Mouse (Mus musculus): ENCODE measurements around the gene Rpl27a.

Gene Rpl27a

GRCm38 (mm10) chr7:109525740-109526663 is 7.1 kb downstream of the Rpl27a start:
- DNase-seq, result no peak

GRCm38 (mm10) chr7:109527536-109527935 is 8.6 kb downstream of the Rpl27a start:
- no peak for DNase-seq

GRCm38 (mm10) chr7:109528356-109528755 is 9.4 kb downstream of the Rpl27a start:
- peak; percentile 70 for DNase-seq

- DNase-seq, result no peak
Observed at GRCm38 (mm10) chr7:109529741-109530140, 10.8 kb downstream of the Rpl27a start.

GRCm38 (mm10) chr7:109531501-109531900 is 12.6 kb downstream of the Rpl27a start:
- DNase-seq, result no peak

GRCm38 (mm10) chr7:109532691-109533090 is 13.7 kb downstream of the Rpl27a start:
- DNase-seq, result no peak

GRCm38 (mm10) chr7:109533129-109533528 is 14.2 kb downstream of the Rpl27a start:
- DNase-seq, result no peak

- DNase-seq, result no peak
Observed at GRCm38 (mm10) chr7:109533888-109534287, 14.9 kb downstream of the Rpl27a start.

GRCm38 (mm10) chr7:109534921-109535320 is 16.0 kb downstream of the Rpl27a start:
- no peak for DNase-seq

GRCm38 (mm10) chr7:109536451-109536946 is 17.6 kb downstream of the Rpl27a start:
- DNase-seq, result no peak

GRCm38 (mm10) chr7:109540902-109541301 is 22.0 kb downstream of the Rpl27a start:
- no peak for DNase-seq

GRCm38 (mm10) chr7:109541609-109542363 is 22.8 kb downstream of the Rpl27a start:
- no peak for DNase-seq

GRCm38 (mm10) chr7:109542364-109542628 is 23.3 kb downstream of the Rpl27a start:
- DNase-seq, result no peak

GRCm38 (mm10) chr7:109544792-109545191 is 25.8 kb downstream of the Rpl27a start:
- DNase-seq, result no peak

- DNase-seq, result no peak
Observed at GRCm38 (mm10) chr7:109545255-109545993, 26.5 kb downstream of the Rpl27a start.

GRCm38 (mm10) chr7:109546186-109546585 is 27.2 kb downstream of the Rpl27a start:
- DNase-seq, result no peak

GRCm38 (mm10) chr7:109546726-109547125 is 27.8 kb downstream of the Rpl27a start:
- no peak for DNase-seq

- DNase-seq, result no peak
Observed at GRCm38 (mm10) chr7:109559536-109559935, 40.6 kb downstream of the Rpl27a start.

- DNase-seq, result no peak
Observed at GRCm38 (mm10) chr7:109561466-109562153, 42.7 kb downstream of the Rpl27a start.

- DNase-seq, result no peak
Observed at GRCm38 (mm10) chr7:109562154-109562599, 43.2 kb downstream of the Rpl27a start.

- no peak for DNase-seq
Observed at GRCm38 (mm10) chr7:109562676-109563075, 43.7 kb downstream of the Rpl27a start.

- DNase-seq, result no peak
Observed at GRCm38 (mm10) chr7:109563775-109564362, 44.9 kb downstream of the Rpl27a start.
